Mouse (Mus musculus): Measurements from ENCODE around the gene Fbxl8.

DNA sequence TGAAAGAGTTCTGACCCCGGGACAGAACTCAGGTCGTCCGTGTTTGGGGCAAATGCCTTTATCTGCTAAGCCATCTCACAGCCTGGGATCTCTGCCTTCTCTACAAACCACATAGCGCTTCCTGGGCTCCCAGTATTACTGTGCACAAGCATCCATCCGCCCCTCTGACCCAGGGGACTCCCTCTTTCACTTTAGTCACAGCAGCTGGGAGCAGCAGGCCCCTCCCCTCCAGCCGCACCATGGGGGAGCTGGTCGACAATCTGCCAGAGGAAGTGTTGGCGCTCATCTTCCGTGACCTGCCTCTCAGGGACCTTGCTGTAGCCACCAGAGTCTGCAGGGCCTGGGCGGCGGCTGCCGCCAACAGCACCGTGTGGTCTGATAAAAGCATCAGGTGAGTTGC lies 2.3 kb downstream of the Fbxl8 start:
- TF ChIP-seq E2F4 (IDR thresholded peaks at IDR 0.05; ENCODE audit: insufficient read depth) (no peak), USF1 (IDR thresholded peaks at IDR 0.05; ENCODE audit: low read depth) (no peak), POLR2A (IDR thresholded peaks at IDR 0.05; ENCODE audit: insufficient read length, low read depth) (no peak), POLR2AphosphoS2 (IDR thresholded peaks at IDR 0.05; ENCODE audit: insufficient read length, low read depth) (no peak), MYOD1 (IDR thresholded peaks at IDR 0.05; ENCODE audit: control insufficient read depth in 1 of 3, insufficient read length in 2 of 3, low read depth in 2 of 3) (no peak), MAX (IDR thresholded peaks at IDR 0.05; ENCODE audit: low read depth) (no peak), SRF (IDR thresholded peaks at IDR 0.05; ENCODE audit: control insufficient read depth, insufficient read length, low read depth) (no peak)

Data from myocyte (in vitro differentiated cells).